Mouse (Mus musculus): ENCODE data around the gene Cebpb.

DNA sequence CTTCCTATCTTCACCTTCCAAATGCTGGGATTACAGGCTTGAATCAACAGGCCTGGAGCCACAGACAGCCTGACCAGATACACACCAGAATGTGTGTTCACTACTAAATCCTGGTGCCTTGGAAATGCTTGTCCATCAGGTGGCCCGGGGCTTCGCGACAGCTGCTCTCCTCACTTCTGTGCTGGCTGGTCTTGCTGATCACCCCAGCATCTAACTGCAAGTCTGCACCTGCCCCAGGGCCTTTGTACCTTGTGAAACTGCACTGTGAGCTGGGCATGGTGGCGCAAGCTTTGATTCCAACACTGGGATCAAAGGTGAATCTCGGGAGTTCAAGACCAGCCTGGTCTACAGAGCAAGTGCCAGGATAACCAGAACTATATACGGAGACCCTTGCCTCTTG lies 46.6 kb upstream of the Cebpb start:
- TF ChIP-seq POLR2A (IDR thresholded peaks at IDR 0.05; ENCODE audit: borderline replicate concordance, extremely low read depth, insufficient read depth, insufficient read length, poor library complexity, severe bottlenecking), result no peak
- TF ChIP-seq CTCF (IDR thresholded peaks at IDR 0.05; ENCODE audit: borderline replicate concordance, extremely low read depth, insufficient read depth, insufficient read length), result no peak

Data from brain, embryonic 14.5 days (tissue).